Mouse (Mus musculus) olfactory bulb, adult 2 months (tissue): ENCODE data around the gene Gas2.

Source experiments
- CTCF ChIP-seq: fragments of 200-500 bp; IDR thresholded peaks from 2 replicates; pipeline ENCODE4 v1.5.1; 2012; ENCODE audit warnings: low read depth, mild to moderate bottlenecking, low read length, moderate library complexity; ENCODE audit not compliant: insufficient read depth
- POLR2A ChIP-seq: fragments of 200-500 bp; IDR thresholded peaks from 2 replicates; pipeline ENCODE4 v1.6.1; 2012; ENCODE audit warnings: mild to moderate bottlenecking, low read depth, low read length, moderate library complexity; ENCODE audit not compliant: insufficient read depth

DNA sequence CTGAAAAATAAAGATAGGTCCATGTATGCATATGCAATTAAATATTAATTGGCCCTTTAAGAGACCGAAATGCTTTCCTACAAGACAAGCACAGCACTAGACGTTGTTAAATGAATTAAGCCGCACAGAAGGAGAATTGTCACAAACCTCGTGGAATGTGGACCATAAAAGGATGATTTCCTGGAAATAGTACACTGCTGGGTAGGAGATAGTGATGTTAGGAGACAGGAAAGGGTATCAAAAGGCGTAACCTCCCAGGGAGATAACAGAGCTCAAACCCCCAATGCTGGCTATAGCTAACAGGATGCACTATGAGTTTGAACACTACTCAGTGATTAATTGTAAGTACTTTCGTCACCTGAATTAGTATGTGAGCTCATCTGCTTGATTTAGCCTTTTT lies 10.9 kb upstream of the Gas2 start:
- TF ChIP-seq CTCF: no peak
- no peak for TF ChIP-seq POLR2A
